Mouse (Mus musculus) thymus, adult 2 months (tissue): Measurements from ENCODE around the gene Zmiz1.

Source experiments
- CTCF ChIP-seq: fragments of 200-500 bp; IDR thresholded peaks from 2 replicates; pipeline ENCODE4 v1.5.1; 2012; ENCODE audit warnings: mild to moderate bottlenecking, control low read depth, low read length, moderate library complexity, borderline replicate concordance; ENCODE audit not compliant: control insufficient read depth, poor library complexity, insufficient read depth; ENCODE audit errors: extremely low read depth
- POLR2A ChIP-seq: fragments of 200-500 bp; IDR thresholded peaks from 2 replicates; pipeline ENCODE4 v1.6.1; 2012; ENCODE audit warnings: mild to moderate bottlenecking, low read length, control low read depth, moderate library complexity; ENCODE audit not compliant: control insufficient read depth, poor library complexity, insufficient read depth; ENCODE audit errors: extremely low read depth

- TF ChIP-seq POLR2A (no peak), CTCF (no peak)
Observed at GRCm38 (mm10) chr14:25636297-25636696, 177.3 kb downstream of the Zmiz1 start.
